Mouse (Mus musculus) lung, postnatal 0 days (tissue): ENCODE measurements around the gene Glipr1l1.

Experiments used
- CTCF ChIP-seq: IDR thresholded peaks from 2 replicates; pipeline ENCODE4 v1.5.1; 2016; ENCODE audit warnings: antibody characterized with exemption, mild to moderate bottlenecking
- EP300 ChIP-seq: IDR thresholded peaks from 2 replicates; pipeline ENCODE4 v1.6.1; 2016; ENCODE audit warnings: antibody characterized with exemption, mild to moderate bottlenecking, control low read depth

DNA sequence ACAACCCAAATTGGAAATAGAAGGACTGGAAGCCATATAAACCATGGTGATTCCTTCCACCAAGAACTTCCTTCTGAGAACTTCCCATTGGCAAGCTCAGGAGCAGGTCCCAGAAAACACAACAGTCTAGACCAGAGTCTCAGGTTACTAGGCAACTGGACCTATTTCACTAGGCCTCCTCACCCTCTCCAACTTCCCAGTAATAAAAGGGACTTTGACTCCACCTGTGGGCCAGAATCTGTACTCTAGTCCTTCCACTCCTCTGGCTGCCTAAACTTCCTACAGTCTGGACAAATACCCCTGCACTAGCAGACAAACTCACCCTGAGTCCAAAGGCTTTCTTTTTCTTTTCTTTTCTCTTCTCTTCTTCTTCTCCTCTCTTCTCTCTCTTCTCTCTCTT, 8.8 kb upstream of the Glipr1l1 start:
- no peak for TF ChIP-seq CTCF
- no peak for TF ChIP-seq EP300
